Mouse (Mus musculus) forebrain, embryonic 15.5 days (tissue): ENCODE measurements around the gene Mark4. TPM values are rescaled to one million over a fixed set of nuclear protein-coding genes. Genes with fewer than 3 reads are reported as not detected.

Experiments used
- ATAC-seq: fragments of 200-750 bp; cut with Nextera tagmentation; replicated peaks from 2 replicates; pipeline ENCODE4 v1.8.0; 2017; ENCODE audit warnings: mild to moderate bottlenecking, moderate TSS enrichment, moderate library complexity
- H3K27ac ChIP-seq: fragments of 300-500 bp; sonication (generic); replicated peaks from 2 replicates; pipeline ENCODE4 v1.5.1; 2015; ENCODE audit warnings: mild to moderate bottlenecking, inconsistent platforms
- H3K27me3 ChIP-seq: fragments of 300-500 bp; sonication (generic); 2 replicates; pipeline ENCODE4 v1.6.1; 2015; ENCODE audit warnings: inconsistent platforms
- H3K36me3 ChIP-seq: fragments of 300-500 bp; sonication (generic); 2 replicates; pipeline ENCODE4 v1.6.1; 2015; ENCODE audit warnings: mild to moderate bottlenecking, inconsistent platforms
- H3K4me1 ChIP-seq: fragments of 300-500 bp; sonication (generic); 2 replicates; pipeline ENCODE4 v1.6.1; 2015; ENCODE audit warnings: inconsistent platforms
- H3K4me2 ChIP-seq: fragments of 300-500 bp; sonication (generic); replicated peaks from 2 replicates; pipeline ENCODE4 v1.6.1; 2015; ENCODE audit warnings: mild to moderate bottlenecking, inconsistent platforms
- H3K4me3 ChIP-seq: fragments of 300-500 bp; sonication (generic); 2 replicates; pipeline ENCODE4 v1.5.1; 2015; ENCODE audit warnings: mild to moderate bottlenecking, inconsistent platforms
- H3K9ac ChIP-seq: fragments of 300-500 bp; sonication (generic); replicated peaks from 2 replicates; pipeline ENCODE4 v1.6.1; 2015; ENCODE audit warnings: mild to moderate bottlenecking, inconsistent platforms
- H3K9me3 ChIP-seq: fragments of 300-500 bp; sonication (generic); 2 replicates; pipeline ENCODE4 v1.6.1; 2016; ENCODE audit warnings: inconsistent platforms
- WGBS: fragments of 180-500 bp; shearing (Covaris S2); methylation state at CpG from one replicate; pipeline ENCODE4 v1.1.7; 2015; ENCODE audit warnings: mixed read lengths; 5-methylcytosine and 5-hydroxymethylcytosine counted together
- polyA plus RNA-seq: library from polyadenylated mRNA; unstranded; fragments of >200 nt; fragmentation: Nextera tagmentation; extraction: Ambion mirVana; gene quantifications from 2 replicates; pipeline ENCODE4 v1.2.1, GENCODE M21; 2015

The Mark4 gene
- polyA plus RNA-seq, 1 experiment from 2014 or later: 18.3 TPM

DNA sequence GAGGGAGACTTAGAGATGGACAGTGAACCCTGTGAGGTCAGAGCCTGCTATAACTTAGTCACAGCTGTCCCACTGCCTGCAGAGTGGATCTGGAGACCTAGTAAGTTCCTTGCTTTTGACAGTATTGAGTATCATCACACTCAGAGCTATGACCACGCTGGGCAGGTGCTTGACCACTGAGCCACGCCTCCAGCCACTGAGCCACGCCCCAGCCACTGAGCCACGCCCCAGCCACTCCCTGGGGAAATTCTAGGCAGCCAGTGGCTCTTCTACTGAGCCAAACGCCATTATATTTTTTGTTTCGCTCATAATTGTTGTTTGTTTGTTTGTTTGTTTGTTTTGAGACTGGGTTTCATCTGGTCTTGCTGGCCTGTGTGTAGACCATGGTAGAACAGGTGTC lies 9.0 kb upstream of the Mark4 start:
- WGBS: 40% methylated on average over 6 of the region's 6 CpGs
- Histone ChIP-seq H3K9me3 (no peaks in the 10 kb centered on the region), H3K4me1 (no peaks in the 10 kb centered on the region), H3K27me3 (peaks cover 63% of the 10 kb centered on the region), H3K4me2 (no peak overlapping the region), H3K9ac (no peak overlapping the region), H3K4me3 (no peak overlapping the region), H3K27ac (no peak overlapping the region), H3K36me3 (no peaks in the 10 kb centered on the region)
- ATAC-seq: no peak

GRCm38 (mm10) chr7:19466602-19467145 lies 8.1 kb upstream of the Mark4 start:
- Histone ChIP-seq H3K4me2 (no peak overlapping the region), H3K4me3 (no peak overlapping the region), H3K9me3 (no peaks in the 10 kb centered on the region), H3K4me1 (no peaks in the 10 kb centered on the region), H3K27me3 (peaks cover 54% of the 10 kb centered on the region), H3K27ac (no peak overlapping the region), H3K36me3 (no peaks in the 10 kb centered on the region), H3K9ac (no peak overlapping the region)
- ATAC-seq: no peak
- 63% methylated on average over 5 of the region's 5 CpGs for WGBS

- Histone ChIP-seq H3K4me2 (peak overlapping the region; percentile 16; the same call in 1 of the 2 replicates), H3K9ac (0 out of 2 replicates have a peak overlapping the region, but pooled peaks have one; percentile 3), H3K4me1 (peaks cover 3% of the 10 kb centered on the region), H3K9me3 (no peaks in the 10 kb centered on the region), H3K27ac (no peak overlapping the region), H3K36me3 (no peaks in the 10 kb centered on the region), H3K27me3 (peaks cover 35% of the 10 kb centered on the region), H3K4me3 (peak overlapping the region; percentile 9; the same call in 1 of the 2 replicates)
- 6% methylated on average over 22 of the region's 22 CpGs for WGBS
- peak; percentile 24; the same call in 1 of the 2 replicates for ATAC-seq
These were observed 6.0 kb upstream of the Mark4 start for GRCm38 (mm10) chr7:19464367-19465307.

- Histone ChIP-seq H3K27me3 (peaks cover 21% of the 10 kb centered on the region), H3K36me3 (no peaks in the 10 kb centered on the region), H3K4me2 (no peak within 1 kb of the TSS), H3K4me1 (peaks cover 7% of the 10 kb centered on the region), H3K9me3 (no peaks in the 10 kb centered on the region), H3K27ac (no peak within 1 kb of the TSS), H3K9ac (no peak within 1 kb of the TSS), H3K4me3 (no peak within 1 kb of the TSS)
- 24% methylated on average over 6 of the region's 6 CpGs for WGBS
- ATAC-seq: no peak
These were observed 4.3 kb upstream of the Mark4 start, which contains the start of gene Exoc3l2 for GRCm38 (mm10) chr7:19462884-19463381. Gene Exoc3l2 (plus strand): TSS chr7:19463331.

DNA sequence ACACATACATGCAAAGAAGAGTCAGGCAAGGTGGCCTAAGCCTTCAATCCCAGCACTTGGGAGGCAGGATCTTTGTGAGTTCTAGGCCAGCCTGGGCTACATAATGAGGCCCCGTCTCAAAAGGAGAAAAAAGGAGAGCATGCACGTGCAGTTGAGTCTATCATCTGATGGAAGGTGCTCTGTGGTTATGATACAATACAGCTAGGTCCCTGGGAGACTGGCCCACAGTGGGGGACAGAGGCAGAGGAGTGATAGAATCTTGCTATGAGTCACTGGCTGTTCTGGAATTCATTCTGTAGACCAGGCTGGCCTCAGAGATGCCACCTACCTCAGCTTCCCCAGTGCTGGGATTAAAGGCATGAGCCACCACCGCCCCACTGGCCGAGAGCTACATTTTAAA lies 3.8 kb upstream of the Mark4 start:
- Histone ChIP-seq H3K9me3 (no peaks in the 10 kb centered on the region), H3K4me3 (no peak overlapping the region), H3K4me2 (no peak overlapping the region), H3K27me3 (peaks cover 18% of the 10 kb centered on the region), H3K27ac (no peak overlapping the region), H3K36me3 (no peaks in the 10 kb centered on the region), H3K4me1 (peaks cover 10% of the 10 kb centered on the region), H3K9ac (no peak overlapping the region)
- no peak for ATAC-seq
- 70% methylated on average over 4 of the region's 4 CpGs for WGBS

- 4% methylated on average over 6 of the region's 6 CpGs for WGBS
- no peak overlapping the region for H3K4me2 ChIP-seq
- H3K9me3 ChIP-seq: no peaks in the 10 kb centered on the region
- peaks cover 20% of the 10 kb centered on the region for H3K4me1 ChIP-seq
- no peaks in the 10 kb centered on the region for H3K36me3 ChIP-seq
- H3K27me3 ChIP-seq: peaks cover 12% of the 10 kb centered on the region
- no peak overlapping the region for H3K27ac ChIP-seq
- no peak for ATAC-seq
- H3K9ac ChIP-seq: no peak overlapping the region
- H3K4me3 ChIP-seq: no peak overlapping the region; the same call in 1 of the 2 replicates
These were observed 2.9 kb upstream of the Mark4 start for GRCm38 (mm10) chr7:19461488-19461887.

GRCm38 (mm10) chr7:19460500-19460899 lies 1.9 kb upstream of the Mark4 start:
- no peaks in the 10 kb centered on the region for H3K9me3 ChIP-seq
- no peak overlapping the region for H3K9ac ChIP-seq
- WGBS: 88% methylated on average over 1 of the region's 1 CpGs
- H3K4me2 ChIP-seq: no peak overlapping the region
- peaks cover 26% of the 10 kb centered on the region for H3K4me1 ChIP-seq
- no peak overlapping the region for H3K27ac ChIP-seq
- 0 out of 2 replicates have a peak, but pooled peaks cover 4% of the 10 kb centered on the region for H3K36me3 ChIP-seq
- H3K27me3 ChIP-seq: 0 out of 2 replicates have a peak, but pooled peaks cover 5% of the 10 kb centered on the region
- no peak overlapping the region for H3K4me3 ChIP-seq
- no peak for ATAC-seq

GRCm38 (mm10) chr7:19459144-19459870 lies 686 bp upstream of the Mark4 start:
- peak overlapping the region; percentile 75 for H3K9ac ChIP-seq
- no peak for ATAC-seq
- 18% methylated on average over 6 of the region's 6 CpGs for WGBS

DNA sequence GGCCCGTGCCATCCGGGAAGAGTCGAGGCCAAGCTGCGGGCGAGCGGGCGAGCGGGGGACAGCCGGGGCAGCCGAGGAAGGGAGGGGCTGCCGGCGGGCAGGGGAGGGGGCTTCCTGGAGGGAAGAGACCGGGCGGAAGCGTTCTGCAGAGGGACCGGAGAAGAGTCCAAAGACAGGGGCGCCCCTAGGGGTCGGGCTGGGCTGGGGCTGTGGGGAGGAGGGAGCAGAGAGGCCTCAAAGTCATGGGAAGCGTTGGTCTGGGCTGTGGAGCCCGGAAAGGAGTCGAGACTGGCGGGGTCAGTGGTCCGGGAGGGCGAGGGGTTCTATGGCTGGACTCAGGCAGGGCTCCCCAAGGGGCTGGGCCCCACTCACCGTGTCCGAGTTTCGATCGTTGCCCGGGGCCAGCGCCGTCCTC lies 542 bp downstream of the Mark4 start:
- H3K36me3 ChIP-seq: 0 out of 2 replicates have a peak, but pooled peaks cover 4% of the 10 kb centered on the region
- peak overlapping the region; percentile 88 for H3K27ac ChIP-seq
- no peaks in the 10 kb centered on the region for H3K9me3 ChIP-seq
- H3K4me2 ChIP-seq: peak overlapping the region; percentile 95
- under 1% methylated on average over 30 of the region's 31 CpGs for WGBS
- H3K27me3 ChIP-seq: no peaks in the 10 kb centered on the region
- ATAC-seq: peak; percentile 64
- H3K4me1 ChIP-seq: peaks cover 26% of the 10 kb centered on the region
- H3K4me3 ChIP-seq: peak overlapping the region; percentile 81
- peak overlapping the region; percentile 75 for H3K9ac ChIP-seq

More at GRCm38 (mm10) chr7:19459144-19459870, 686 bp upstream of the Mark4 start:
- Histone ChIP-seq H3K36me3 (0 out of 2 replicates have a peak, but pooled peaks cover 4% of the 10 kb centered on the region), H3K27me3 (no peaks in the 10 kb centered on the region), H3K9me3 (no peaks in the 10 kb centered on the region), H3K4me1 (peaks cover 26% of the 10 kb centered on the region), H3K27ac (peak overlapping the region; percentile 88), H3K4me3 (peak overlapping the region; percentile 81), H3K4me2 (peak overlapping the region; percentile 95)

DNA sequence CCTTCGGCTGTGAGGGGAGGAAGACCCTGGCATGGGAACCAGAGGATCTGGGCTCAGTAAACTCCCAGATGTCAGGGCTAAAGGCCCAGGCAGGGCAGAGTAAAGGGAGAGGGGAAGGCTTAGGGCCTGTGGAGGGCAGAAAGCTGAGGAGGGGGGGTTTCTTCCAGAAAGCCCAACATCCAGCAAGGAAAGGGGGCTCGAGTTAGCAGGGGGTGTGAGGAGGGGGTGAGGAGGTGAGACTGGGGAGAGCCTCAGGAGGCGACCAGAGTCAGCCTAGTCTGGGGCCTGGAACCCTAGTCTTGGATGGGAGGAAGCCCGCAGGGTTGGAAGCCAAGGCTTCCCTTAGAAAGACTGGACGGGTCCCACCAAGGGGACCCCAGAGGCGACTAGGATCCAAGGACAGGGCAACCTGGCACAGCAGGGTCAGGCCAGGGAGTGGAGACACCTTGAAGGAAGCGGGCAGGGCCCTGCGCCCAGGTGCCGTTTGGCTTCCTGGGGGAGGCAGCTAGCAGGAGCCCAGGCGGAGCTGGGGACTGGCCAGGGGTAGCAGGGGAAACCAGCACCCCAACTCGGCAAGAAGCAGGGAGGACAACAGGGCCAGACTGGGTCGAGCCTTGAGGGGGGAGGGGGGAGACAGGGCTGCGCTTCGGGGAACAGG lies 1.1 kb downstream of the Mark4 start:
- Histone ChIP-seq H3K9ac (peak overlapping the region; percentile 75), H3K4me3 (peak overlapping the region; percentile 81), H3K4me1 (peaks cover 26% of the 10 kb centered on the region), H3K27ac (peak overlapping the region; percentile 88), H3K9me3 (no peaks in the 10 kb centered on the region), H3K36me3 (0 out of 2 replicates have a peak, but pooled peaks cover 4% of the 10 kb centered on the region), H3K4me2 (peak overlapping the region; percentile 95), H3K27me3 (no peaks in the 10 kb centered on the region)
- WGBS: 7% methylated on average over 14 of the region's 14 CpGs
- ATAC-seq: peak; percentile 11

DNA sequence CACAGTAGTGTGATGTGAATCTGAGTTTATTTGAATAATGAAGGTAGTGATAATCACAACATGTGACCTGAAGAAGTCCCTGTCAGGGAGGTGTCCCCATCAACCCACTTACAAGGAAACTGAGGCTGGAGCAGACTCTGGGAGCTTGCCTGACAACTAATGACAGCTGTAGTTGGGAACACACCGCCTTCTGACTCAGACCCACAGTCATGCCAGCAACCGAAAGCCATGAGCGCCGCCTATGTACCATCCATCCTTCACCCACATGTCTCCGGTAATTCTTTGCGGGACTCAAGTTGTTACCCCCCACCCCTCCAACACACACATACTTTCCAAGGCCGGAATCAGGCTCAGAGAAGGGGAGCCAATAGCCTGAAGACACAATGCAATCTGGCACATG lies 2.0 kb downstream of the Mark4 start:
- Histone ChIP-seq H3K27me3 (no peaks in the 10 kb centered on the region), H3K9me3 (no peaks in the 10 kb centered on the region), H3K27ac (no peak overlapping the region), H3K4me1 (peaks cover 26% of the 10 kb centered on the region), H3K36me3 (peaks cover 7% of the 10 kb centered on the region; the same call in 1 of the 2 replicates), H3K4me3 (peak overlapping the region; percentile 81), H3K4me2 (peak overlapping the region; percentile 95; the same call in 1 of the 2 replicates), H3K9ac (no peak overlapping the region; the same call in 1 of the 2 replicates)
- ATAC-seq: no peak
- WGBS: 92% methylated on average over 7 of the region's 7 CpGs
